Mouse (Mus musculus) MEL (cell line): ENCODE data around the gene Irf4. TPM values are rescaled to one million over a fixed set of nuclear protein-coding genes. Genes with fewer than 3 reads are reported as not detected.

ENCODE experiments used
- DNase-seq: peaks from one replicate; pipeline ENCODE4 v3.0.0; 2011; ENCODE audit warnings: low read depth, low spot score
- H3K27ac ChIP-seq: 2 replicates; pipeline ENCODE4 v1.5.1; 2012; ENCODE audit warnings: low read depth, mild to moderate bottlenecking, control low read depth, low read length, moderate library complexity; ENCODE audit not compliant: control insufficient read depth
- H3K27me3 ChIP-seq, 2 experiments: fragments of 150-350 bp in 1 of 2; sonication (generic) in 1 of 2; 2 replicates each; pipeline ENCODE4 v1.6.1; 2012; ENCODE audit warnings: low read length in 2 of 2, mild to moderate bottlenecking in 2 of 2, improper control_type of control experiment in 1 of 2, moderate library complexity in 1 of 2; ENCODE audit not compliant: insufficient read depth in 2 of 2, control insufficient read depth in 1 of 2
- H3K36me3 ChIP-seq, 2 experiments: 2 replicates each; pipeline ENCODE4 v1.6.1; 2012 to 2014; ENCODE audit warnings: low read length in 2 of 2, improper control_type of control experiment in 1 of 2, inconsistent platforms in 1 of 2, mild to moderate bottlenecking in 1 of 2; ENCODE audit not compliant: insufficient read depth in 2 of 2, control insufficient read depth in 1 of 2
- H3K4me1 ChIP-seq, 2 experiments: fragments of 150-350 bp in 1 of 2; sonication (generic) in 1 of 2; 2 replicates each; pipeline ENCODE4 v1.6.1; 2012; ENCODE audit warnings: low read length in 2 of 2, improper control_type of control experiment in 1 of 2, mild to moderate bottlenecking in 1 of 2; ENCODE audit not compliant: insufficient read depth in 2 of 2, control insufficient read depth in 1 of 2
- H3K4me3 ChIP-seq, 2 experiments: fragments of 150-350 bp in 1 of 2; sonication (generic) in 1 of 2; 2 replicates each; pipeline ENCODE4 v1.5.1; 2012; ENCODE audit warnings: low read depth in 2 of 2, low read length in 2 of 2, mild to moderate bottlenecking in 2 of 2, moderate library complexity in 2 of 2, control low read depth in 1 of 2, improper control_type of control experiment in 1 of 2; ENCODE audit not compliant: control insufficient read depth in 1 of 2, insufficient read depth in 1 of 2
- H3K79me2 ChIP-seq: 2 replicates; pipeline ENCODE4 v1.6.1; 2012; ENCODE audit warnings: mild to moderate bottlenecking, low read length, moderate library complexity; ENCODE audit not compliant: control insufficient read depth, poor library complexity, insufficient read depth
- H3K9ac ChIP-seq: 2 replicates; pipeline ENCODE4 v1.6.1; 2012; ENCODE audit warnings: low read depth, mild to moderate bottlenecking, control low read depth, low read length, moderate library complexity; ENCODE audit not compliant: control insufficient read depth, poor library complexity, severe bottlenecking
- H3K9me3 ChIP-seq: fragments of 150-350 bp; sonication (generic); replicated peaks from 2 replicates; pipeline ENCODE4 v1.6.1; 2012; ENCODE audit warnings: mild to moderate bottlenecking, low read length, improper control_type of control experiment, moderate library complexity; ENCODE audit not compliant: insufficient read depth
- BHLHE40 ChIP-seq: IDR thresholded peaks from 2 replicates; pipeline ENCODE4 v1.6.1; 2012; ENCODE audit warnings: low read depth, mild to moderate bottlenecking, inconsistent platforms, low read length, improper control_type of control experiment, borderline replicate concordance
- CHD1 ChIP-seq: IDR thresholded peaks from 2 replicates; pipeline ENCODE4 v1.6.1; 2012; ENCODE audit warnings: low read depth, mild to moderate bottlenecking, inconsistent platforms, low read length, improper control_type of control experiment
- EP300 ChIP-seq, 2 experiments: IDR thresholded peaks; 2 replicates each; pipeline ENCODE4 v1.6.1; 2011; ENCODE audit warnings: improper control_type of control experiment in 2 of 2, low read length in 2 of 2, low read depth in 1 of 2, mild to moderate bottlenecking in 1 of 2
- ETS1 ChIP-seq: IDR thresholded peaks from 2 replicates; pipeline ENCODE4 v1.6.1; 2012; ENCODE audit warnings: low read depth, mild to moderate bottlenecking, inconsistent platforms, low read length, improper control_type of control experiment, moderate library complexity
- GATA1 ChIP-seq: IDR thresholded peaks from 2 replicates; pipeline ENCODE4 v1.6.1; 2011; ENCODE audit warnings: low read depth, low read length, improper control_type of control experiment
- HCFC1 ChIP-seq: IDR thresholded peaks from 2 replicates; pipeline ENCODE4 v1.6.1; 2012; ENCODE audit warnings: low read depth, mild to moderate bottlenecking, inconsistent platforms, low read length, improper control_type of control experiment, moderate library complexity
- MAX ChIP-seq: IDR thresholded peaks from 2 replicates; pipeline ENCODE4 v1.6.1; 2011; ENCODE audit warnings: low read length, improper control_type of control experiment
- MAZ ChIP-seq: IDR thresholded peaks from 2 replicates; pipeline ENCODE4 v1.6.1; 2012; ENCODE audit warnings: low read depth, mild to moderate bottlenecking, inconsistent platforms, low read length, improper control_type of control experiment
- MEF2A ChIP-seq: IDR thresholded peaks from 2 replicates; pipeline ENCODE4 v1.6.1; 2014; ENCODE audit warnings: low read depth, mild to moderate bottlenecking, inconsistent platforms, low read length, improper control_type of control experiment; ENCODE audit not compliant: poor library complexity, insufficient replicate concordance, severe bottlenecking; ENCODE audit errors: extremely low read depth
- NELFE ChIP-seq: IDR thresholded peaks from 2 replicates; pipeline ENCODE4 v1.6.1; 2011; ENCODE audit warnings: low read depth, low read length, improper control_type of control experiment
- POLR2AphosphoS5 ChIP-seq: IDR thresholded peaks from 2 replicates; pipeline ENCODE4 v1.6.1; 2012; ENCODE audit warnings: low read depth, borderline replicate concordance, mild to moderate bottlenecking, inconsistent platforms, low read length, moderate library complexity, mixed read lengths
- RAD21 ChIP-seq: IDR thresholded peaks from 2 replicates; pipeline ENCODE4 v1.6.1; 2011; ENCODE audit warnings: mild to moderate bottlenecking, low read depth, low read length, improper control_type of control experiment
- SIN3A ChIP-seq: IDR thresholded peaks from 2 replicates; pipeline ENCODE4 v1.6.1; 2012; ENCODE audit warnings: low read length, improper control_type of control experiment, inconsistent platforms
- TBP ChIP-seq: IDR thresholded peaks from 2 replicates; pipeline ENCODE4 v1.8.0; 2011; ENCODE audit warnings: low read depth, low read length, improper control_type of control experiment
- USF2 ChIP-seq, 2 experiments: IDR thresholded peaks; 2 replicates each; pipeline ENCODE4 v1.6.1; 2011 to 2012; ENCODE audit warnings: improper control_type of control experiment in 2 of 2, low read length in 2 of 2, borderline replicate concordance in 1 of 2, inconsistent platforms in 1 of 2, low read depth in 1 of 2, mild to moderate bottlenecking in 1 of 2; ENCODE audit not compliant: insufficient read depth in 1 of 2
- ZKSCAN1 ChIP-seq: IDR thresholded peaks from 2 replicates; pipeline ENCODE4 v1.6.1; 2012; ENCODE audit warnings: low read depth, mild to moderate bottlenecking, inconsistent platforms, low read length, improper control_type of control experiment, moderate library complexity
- ZNF384 ChIP-seq: IDR thresholded peaks from 2 replicates; pipeline ENCODE4 v1.6.1; 2012; ENCODE audit warnings: low read depth, mild to moderate bottlenecking, inconsistent platforms, low read length, improper control_type of control experiment
- polyA plus RNA-seq, 2 experiments: library from polyadenylated mRNA; stranded (reverse) in 1 of 2; unstranded in 1 of 2; fragments of >175 nt in 1 of 2; fragments of >200 nt in 1 of 2; gene quantifications; 2 replicates each; pipeline versions ENCODE4 v1.2.1 to v1.2.4; 2012; ENCODE audit warnings: low replicate concordance in 2 of 2, low read depth in 1 of 2; ENCODE audit not compliant: insufficient read length in 2 of 2, insufficient read depth in 1 of 2, missing spikeins in 1 of 2
- total RNA-seq: library from RNA; depleted of rRNA; stranded (reverse); fragments of 300-350 nt; gene quantifications from 2 replicates; pipeline ENCODE4 v1.2.3, GENCODE M21; 2012

Irf4 gene
- total and polyA plus RNA-seq, 3 experiments: not detected

DNA sequence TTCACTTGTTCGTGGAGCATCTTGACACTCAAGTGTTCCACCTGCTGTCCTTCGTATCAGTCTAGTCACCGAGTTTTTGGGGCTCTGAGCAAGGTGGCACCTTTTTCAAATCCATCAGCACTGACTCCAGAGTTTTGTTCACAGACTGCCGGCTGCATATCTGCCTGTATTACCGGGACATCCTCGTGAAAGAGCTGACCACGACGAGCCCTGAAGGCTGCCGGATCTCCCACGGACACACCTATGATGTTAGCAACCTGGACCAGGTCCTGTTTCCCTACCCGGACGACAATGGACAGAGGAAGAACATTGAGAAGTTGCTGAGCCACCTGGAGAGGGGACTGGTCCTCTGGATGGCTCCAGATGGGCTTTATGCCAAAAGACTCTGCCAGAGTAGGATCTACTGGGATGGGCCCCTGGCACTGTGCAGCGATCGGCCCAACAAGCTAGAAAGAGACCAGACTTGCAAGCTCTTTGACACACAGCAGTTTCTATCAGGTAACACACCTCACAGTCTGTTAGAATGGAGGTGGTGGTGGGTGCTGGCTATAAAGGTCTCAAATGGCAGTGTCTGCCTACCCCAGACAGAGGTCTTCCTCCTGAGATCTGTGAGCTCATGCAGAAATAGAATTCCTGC lies 8.4 kb downstream of the Irf4 start:
- Histone ChIP-seq H3K36me3 (no peaks in the 10 kb centered on the region), H3K79me2 (no peaks in the 10 kb centered on the region)
- TF ChIP-seq HCFC1: no peak
- TF ChIP-seq GATA1: no peak
- TF ChIP-seq CHD1: no peak
- TF ChIP-seq TBP: no peak
- no peak for TF ChIP-seq SIN3A
- TF ChIP-seq EP300 (IDR thresholded peaks at IDR 0.05; ENCODE audit: low read depth in 1 of 2, low read length in 2 of 2): no peak
- TF ChIP-seq POLR2AphosphoS5: no peak
- TF ChIP-seq BHLHE40: no peak
- TF ChIP-seq MAZ: no peak
- TF ChIP-seq RAD21: no peak
- no peak for TF ChIP-seq ZKSCAN1
- TF ChIP-seq NELFE: no peak
- TF ChIP-seq ETS1: no peak
- no peak for TF ChIP-seq ZNF384
- TF ChIP-seq MEF2A: no peak
- TF ChIP-seq, all 39 proteins: peak for 0
- Histone ChIP-seq H3K9me3 (no peaks in the 10 kb centered on the region), H3K4me1 (no peaks in the 10 kb centered on the region), H3K4me3 (no peak overlapping the region), H3K9ac (no peak overlapping the region), H3K27me3 (no peaks in the 10 kb centered on the region), H3K27ac (no peak overlapping the region)
- no peak for DNase-seq

DNA sequence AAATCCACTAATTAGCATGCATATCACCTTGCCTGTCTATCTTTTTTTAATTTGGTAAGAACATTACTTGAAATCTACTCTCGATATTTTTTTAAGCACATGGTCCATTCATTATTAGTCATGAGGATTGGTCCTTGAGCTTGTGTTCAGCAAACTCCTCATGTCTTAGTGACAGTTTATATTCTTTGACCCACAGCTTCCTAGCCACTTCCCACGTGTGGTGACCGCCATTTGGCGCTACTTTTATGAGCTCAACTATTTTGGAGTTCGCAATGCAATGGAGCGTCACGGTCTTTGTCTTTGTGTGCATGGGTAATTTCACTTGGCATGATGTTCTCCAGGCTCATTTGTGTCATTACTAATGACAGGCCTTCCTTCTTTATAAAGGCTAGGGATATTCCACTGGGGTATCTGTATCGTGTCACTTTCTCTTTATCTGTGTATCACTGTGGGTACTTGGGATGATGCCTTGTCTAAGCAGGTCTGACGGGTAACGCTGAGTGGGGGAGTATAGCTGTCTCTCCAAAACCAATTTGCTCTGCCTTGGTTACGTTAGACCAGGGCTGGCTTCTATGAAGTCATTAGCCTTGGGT lies 9.9 kb downstream of the Irf4 start:
- Histone ChIP-seq H3K36me3 (no peaks in the 10 kb centered on the region), H3K9ac (no peak overlapping the region), H3K79me2 (no peaks in the 10 kb centered on the region), H3K27me3 (no peaks in the 10 kb centered on the region), H3K4me3 (no peak overlapping the region), H3K27ac (no peak overlapping the region), H3K4me1 (no peaks in the 10 kb centered on the region), H3K9me3 (no peaks in the 10 kb centered on the region)
- DNase-seq: no peak
- TF ChIP-seq MAX (no peak), TBP (no peak), MEF2A (no peak), USF2 (IDR thresholded peaks at IDR 0.05; ENCODE audit: borderline replicate concordance in 1 of 2, insufficient read depth in 1 of 2, low read depth in 1 of 2, low read length in 2 of 2) (no peak)
